Mouse (Mus musculus): ENCODE data around the gene Gm10563.

Gm10563 gene

DNA sequence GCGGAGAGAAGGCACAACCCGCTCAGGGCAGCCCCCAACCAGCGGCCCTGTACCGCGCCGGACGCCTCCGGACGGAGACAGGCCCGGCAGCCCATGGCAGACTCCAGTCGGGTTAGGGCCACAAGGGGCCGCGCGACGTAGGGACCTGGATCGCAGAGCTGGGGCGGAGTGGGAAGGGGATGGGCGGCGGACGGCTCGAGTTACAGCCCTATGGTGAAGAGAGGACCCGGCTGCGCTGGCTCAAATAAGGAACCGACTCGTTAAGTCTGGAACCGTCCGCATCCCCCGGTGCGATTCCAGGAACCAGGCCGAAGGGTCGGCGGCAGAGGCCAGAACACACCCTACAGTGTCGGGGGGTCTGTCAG, 7.9 kb upstream of the Gm10563 start, which contains the start of gene Mmp23:
Mmp23 (minus strand) TSS at position 299 of the 365 bp plus-strand sequence.
- DNase-seq (ENCODE audit: low read depth), result no peak

DNA sequence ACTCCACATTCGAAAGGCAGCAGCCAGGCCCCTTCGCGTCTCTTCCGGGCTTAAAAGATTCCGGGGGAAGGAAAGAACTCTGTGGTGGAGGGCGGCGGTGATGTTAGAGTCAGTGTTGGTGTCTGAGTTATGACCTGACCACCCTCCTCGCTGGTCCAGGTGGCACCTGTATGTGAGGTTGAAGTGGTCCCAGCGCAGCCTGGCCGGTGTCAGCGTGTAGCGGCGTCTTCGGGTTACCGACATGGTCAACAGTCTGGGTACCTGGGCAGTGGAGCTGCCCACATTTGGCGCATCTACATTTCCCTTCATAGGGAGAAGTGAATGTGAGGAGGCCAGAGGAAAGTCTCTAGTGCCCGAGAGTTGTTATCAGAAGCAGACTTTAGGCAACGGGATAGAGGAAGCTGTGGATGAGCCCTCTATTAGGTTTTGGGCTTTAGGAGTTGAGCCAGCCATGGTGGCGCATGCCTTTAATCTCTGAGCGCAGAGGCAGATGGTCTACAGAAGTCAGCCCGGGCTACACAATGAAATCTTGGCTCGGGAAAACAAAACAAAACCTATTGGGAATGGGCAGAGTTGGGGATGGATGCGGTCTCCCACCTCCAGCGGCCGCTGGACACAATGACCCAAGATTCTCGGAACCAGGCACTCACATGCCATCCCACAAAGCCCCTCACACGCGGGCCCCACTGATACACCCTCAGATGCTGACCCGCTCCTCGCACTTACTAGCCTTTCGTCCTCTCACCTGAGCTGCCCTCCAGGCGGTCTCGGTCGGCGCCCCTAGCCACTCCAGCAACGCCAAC, 7.3 kb upstream of the Gm10563 start:
- no peak for DNase-seq (ENCODE audit: low read depth)

DNA sequence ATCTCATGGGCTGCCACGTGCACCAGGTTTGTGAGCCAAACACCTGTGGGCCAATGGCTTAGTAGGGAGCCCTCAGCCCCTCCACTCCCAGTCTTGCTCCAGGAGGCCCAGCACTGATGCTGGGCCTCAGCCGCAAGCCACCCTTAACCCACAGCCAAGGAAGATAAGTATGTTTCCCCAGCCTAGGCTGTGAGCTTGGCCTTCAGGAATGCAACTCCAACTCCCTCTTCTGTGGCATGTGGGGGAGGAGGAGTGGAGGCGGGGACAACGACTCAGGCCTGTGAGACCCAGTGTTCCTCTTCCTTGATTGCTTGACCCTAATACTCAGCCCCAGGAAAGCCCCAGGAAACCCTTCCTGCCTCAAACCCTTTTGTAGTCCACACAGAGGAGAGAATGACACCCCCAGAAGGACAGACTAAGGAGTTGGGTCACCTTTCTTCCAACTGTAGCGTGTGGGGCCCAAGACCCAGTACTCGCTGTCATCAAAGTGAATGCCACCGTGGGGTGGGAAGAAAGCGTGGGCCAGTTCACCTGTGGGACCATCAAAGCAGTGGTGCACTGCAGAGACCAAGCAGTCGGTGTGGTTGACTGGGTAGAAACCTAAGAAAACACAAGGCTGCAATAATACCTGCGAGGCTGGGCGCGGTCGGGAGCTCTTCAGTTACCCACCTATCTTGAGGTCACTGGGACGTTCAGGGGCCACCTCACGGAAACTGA, 6.5 kb upstream of the Gm10563 start:
- no peak for DNase-seq (ENCODE audit: low read depth)

DNA sequence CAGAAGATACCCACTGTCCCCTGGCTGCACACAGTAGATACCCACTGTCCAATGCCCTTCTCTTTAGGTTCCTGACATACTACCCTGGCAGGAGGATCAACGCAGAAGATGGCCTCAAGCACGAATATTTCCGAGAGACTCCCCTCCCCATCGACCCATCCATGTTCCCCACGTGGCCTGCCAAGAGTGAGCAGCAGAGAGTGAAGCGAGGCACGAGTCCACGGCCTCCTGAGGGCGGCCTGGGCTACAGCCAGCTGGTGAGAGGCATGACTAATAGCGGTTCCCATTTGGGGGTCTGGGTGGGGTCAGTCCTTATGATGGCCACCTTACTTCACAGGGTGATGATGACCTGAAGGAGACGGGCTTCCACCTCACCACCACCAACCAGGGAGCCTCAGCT, 4.1 kb upstream of the Gm10563 start:
- DNase-seq (ENCODE audit: low read depth), result no peak

DNA sequence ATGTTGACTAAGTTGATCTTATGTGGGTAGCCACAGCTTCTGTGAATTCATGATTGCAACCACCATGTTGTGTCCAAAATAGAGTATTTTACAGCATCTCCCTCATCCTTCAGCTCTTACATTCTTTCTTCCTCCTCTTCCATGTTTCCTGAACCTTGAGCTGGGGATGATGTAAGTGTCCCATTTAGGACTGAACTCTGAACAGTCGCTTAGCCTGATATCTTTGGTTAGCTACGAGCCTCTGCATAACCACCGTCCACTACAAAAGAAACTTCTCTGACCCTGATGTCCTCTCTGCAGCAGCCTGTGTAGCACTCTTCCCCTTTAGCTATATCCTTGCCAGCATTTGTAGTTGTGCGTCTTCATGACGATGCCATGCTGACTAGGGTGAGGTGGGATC, 513 bp upstream of the Gm10563 start:
- no peak for DNase-seq (ENCODE audit: low read depth)

DNA sequence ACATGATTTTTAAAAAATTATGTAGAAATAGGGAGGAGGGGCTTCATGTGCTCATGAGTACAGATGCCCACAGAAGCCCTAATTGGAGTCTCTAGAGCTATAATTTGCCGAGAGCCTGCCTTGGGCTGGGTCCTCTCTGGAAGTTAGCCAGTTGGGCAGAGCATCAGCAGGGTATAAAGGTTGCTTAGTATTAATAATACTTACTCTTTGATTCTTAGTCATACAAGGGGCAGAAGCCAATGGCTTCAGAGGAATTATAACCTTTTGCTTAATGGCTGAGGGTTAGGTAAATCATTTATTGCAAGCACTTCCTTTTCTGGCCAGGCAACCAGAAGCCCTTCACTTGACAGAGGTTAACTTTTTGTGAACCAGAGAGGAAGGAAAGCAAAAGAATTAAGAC, 1.7 kb downstream of the Gm10563 start:
- no peak for DNase-seq (ENCODE audit: low read depth)

DNA sequence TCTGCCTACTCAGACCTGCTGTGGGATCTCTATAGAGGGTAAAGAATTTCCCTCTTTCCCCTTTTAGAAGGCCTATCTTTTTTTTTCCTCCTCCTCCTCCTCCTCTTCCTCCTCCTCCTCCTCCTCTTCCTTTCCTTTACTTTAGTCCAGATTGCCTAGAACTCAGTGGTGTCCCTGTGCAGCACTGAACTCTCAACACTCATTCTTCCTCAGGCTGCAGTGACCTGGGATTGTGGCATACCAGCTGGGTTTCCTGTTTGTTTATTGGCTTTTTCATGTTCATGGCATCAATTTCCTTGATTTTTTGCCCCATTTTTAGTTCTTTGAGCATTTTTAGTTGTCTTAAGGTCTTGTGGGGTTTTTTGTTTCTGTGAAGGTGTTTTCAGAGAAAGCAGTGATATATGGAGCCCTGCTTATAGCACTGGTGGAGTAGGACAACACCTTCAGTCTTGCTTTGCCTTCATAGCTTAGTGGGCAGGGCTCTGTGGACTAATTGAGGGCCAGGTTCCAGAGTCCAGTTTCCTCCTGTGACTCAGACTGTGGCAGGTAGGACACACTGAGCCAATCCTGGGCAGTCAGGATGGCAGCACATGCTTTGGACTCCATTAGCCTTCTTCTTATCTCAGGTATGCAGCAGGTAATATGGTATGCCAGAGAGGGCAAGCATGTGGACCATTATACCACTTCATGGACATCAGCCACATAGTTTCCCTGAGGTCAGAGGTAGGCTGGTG, 9.3 kb downstream of the Gm10563 start:
- no peak for DNase-seq (ENCODE audit: low read depth)

DNA sequence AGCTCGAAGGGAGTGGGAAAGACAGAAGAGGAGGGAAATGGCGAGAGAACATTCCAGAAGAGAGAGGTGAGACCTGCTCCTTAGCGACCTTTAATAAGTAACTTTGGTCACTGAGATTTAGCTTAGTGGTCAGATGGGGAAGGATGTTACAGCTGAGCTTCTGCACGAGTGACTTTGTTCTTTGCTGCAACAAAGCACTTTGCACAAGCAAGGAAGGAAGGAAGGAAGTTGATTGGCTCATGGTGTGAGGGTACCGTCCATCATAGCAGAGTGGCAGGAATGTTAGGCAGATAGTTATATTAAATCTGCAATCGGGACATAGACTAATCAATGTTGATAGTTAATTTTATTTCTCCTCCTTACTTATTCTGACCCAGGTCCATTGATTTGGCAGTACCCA, 14.9 kb downstream of the Gm10563 start:
- no peak for DNase-seq (ENCODE audit: low read depth)

DNA sequence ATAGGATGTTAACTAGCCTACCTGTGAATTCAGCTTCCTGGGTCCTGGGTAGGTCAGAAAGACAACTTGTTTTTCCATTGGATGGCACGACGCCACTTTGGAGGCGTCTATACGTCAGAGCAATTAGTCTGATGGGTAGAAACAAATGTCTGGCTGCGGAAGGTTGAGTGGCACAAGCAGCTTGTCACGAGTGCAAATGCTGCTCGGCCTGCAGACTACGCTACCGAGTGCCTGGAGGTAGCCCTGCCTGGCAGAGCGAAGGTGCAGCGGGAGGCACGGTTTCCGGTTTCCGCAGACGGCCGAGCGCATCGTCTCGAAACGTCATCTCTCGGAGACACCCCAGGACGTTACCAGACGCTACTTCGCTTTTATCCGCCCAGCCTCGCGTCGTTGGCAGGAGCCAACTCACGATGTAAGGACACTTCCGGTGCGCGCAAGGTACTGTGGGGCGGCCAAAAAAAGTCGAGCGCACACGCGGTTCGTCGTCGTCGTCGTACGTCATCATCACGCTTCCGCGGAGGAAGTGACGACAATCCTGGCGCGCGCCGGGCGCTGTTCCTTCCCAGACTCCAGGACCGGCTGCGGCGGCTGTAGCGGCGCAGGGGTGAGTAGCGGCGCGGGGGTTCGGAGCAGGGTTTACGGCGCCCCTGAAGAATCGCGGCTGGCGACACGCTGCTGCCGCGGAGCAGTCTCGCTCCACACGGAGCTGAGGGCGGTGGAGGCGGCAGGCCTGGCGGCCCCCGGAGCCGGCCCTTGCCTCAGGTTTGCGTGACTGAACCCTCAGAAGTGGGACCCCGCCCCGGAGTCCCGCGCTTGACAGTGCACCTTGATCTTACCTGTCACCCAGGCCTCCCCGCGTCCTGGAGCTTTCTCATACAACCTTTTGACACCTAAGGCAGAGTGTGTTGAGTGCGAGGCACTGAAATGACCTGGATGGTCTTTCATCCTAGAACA, 20.6 kb downstream of the Gm10563 start, which contains the start of gene Cdk11b:
Cdk11b (plus strand) TSS at position 517 of the 954 bp plus-strand sequence.
- peak; percentile 97 for DNase-seq (ENCODE audit: low read depth)

DNA sequence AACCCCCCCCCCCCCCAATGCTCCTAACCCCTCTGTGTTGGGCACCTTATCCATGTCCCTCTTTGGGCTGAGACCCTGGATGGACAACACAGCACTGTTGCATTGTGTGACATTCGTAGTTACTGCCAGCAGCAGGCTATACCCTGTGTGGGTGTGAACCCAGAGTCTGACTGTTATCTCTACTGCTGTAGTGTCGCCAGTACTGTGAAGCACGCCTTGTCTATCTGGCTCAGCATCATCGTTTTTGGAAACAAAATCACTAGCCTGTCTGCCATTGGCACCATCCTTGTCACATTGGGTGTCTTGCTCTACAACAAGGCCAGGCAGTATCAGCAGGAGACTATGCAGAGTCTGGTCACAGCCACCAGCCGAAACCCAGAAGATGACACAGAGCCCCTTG, 26.9 kb downstream of the Gm10563 start:
- no peak for DNase-seq (ENCODE audit: low read depth)

DNA sequence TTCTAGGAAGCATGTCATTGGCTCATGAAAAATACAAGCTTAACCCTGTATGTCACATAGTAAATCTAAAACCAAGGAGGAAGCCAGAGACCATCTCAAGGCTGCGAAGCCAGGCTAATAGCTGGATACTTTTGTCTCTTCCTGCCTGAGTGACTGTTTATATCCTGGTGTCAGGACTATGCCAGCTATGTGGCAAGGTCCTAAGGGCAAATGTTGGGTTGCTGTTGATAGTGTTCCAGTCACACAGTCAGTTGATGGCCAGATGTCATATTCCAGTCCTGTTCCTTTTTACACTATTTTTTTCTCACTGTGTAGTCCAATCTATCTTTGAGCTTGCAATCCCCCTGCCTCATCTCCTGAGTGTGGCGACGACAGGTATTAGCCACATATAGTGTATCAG, 31.9 kb downstream of the Gm10563 start:
- no peak for DNase-seq (ENCODE audit: low read depth)

DNA sequence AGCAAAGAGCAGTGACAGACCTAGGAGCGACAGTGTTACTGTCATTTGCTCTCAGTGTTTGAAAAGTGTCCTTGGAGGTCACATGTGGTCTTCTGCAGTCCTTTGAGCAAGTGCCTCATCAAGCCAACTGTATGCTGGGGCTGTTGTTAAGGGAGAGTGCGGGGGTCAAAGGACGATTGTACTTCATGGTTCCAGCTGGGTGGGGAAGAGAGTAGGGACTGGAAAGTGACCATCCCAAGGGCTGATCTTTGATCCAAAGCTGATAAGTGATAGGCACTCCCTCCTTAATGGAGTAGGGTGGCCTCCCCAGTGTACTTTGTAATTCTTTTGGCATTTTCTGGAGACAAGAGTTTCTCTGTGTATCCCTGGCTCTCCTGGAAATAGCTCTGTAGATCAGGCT, 33.3 kb downstream of the Gm10563 start:
- no peak for DNase-seq (ENCODE audit: low read depth)

DNA sequence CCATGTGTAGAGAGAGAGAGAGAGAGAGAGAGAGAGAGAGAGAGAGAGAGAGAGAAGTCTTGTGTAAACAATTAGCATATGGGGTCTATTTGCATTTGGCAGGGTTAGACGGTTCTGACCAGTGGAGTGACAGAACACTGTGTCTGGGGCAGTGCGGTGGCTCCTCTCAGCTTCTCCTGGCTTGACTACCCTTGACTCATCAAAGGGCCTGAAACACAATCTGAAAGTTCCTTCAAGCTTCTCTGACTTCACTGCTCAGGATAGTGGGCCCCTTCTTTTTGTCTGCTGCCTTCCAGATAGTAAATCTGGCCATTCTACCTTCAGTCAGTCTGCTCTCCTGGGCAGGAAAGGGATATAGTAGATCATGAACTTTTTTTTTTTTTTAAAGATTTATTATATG, 38.4 kb downstream of the Gm10563 start:
- DNase-seq (ENCODE audit: low read depth), result no peak

DNA sequence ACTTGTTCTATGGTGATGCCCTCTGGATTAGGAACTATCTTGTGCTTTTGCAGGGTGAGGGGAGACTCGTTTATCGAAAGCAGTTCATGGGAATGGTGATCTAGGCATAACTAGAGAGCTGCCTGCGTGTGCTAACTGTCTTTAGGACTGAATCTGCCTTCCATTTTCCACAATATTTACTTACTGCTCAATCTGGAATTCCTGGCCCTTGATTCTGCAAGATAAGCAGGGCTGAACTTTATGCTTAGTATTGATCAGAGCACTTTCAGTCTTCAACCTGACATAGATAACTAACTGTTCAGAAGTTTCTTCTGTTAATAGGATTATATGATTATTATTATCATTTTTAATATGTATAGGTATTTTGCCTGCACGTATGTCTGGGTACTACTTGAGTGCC, 40.1 kb downstream of the Gm10563 start:
- no peak for DNase-seq (ENCODE audit: low read depth)

DNA sequence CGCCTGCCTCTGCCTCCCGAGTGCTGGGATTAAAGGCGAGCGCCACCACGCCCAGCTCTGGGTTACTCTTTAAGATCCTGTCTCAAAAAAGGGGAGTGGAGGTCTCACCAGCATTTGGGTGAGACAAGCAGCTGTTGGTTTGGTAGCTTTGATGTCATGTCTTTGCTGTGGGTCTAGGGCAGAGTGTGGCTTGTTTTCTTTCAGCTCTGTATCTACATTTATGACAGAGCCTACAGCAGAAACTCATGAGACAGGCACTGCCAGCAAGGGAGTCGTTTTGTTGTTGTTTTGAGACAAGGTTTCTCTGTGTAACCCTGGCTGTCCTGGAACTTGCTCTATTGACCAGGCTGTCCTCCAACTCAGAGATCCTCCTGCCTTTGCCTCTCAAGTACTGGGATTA, 41.4 kb downstream of the Gm10563 start:
- no peak for DNase-seq (ENCODE audit: low read depth)

DNA sequence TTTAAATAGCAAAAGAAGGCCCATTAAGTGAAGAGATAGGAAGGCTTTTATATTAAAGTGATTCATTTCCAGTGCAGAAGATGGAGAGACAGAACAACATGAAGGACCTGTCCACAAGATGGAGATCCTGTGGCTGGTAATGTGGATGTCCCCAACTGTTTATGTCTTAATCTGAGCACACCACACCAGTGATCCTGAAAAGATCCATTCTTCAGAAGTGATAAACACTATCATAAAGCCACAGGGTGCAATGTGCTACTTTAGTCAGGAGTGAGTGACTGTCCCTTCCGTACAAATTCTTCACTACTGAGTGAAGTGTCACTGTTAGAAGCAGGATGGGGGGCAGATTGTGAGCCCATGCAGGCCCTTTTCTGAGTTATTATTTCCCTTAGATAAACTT, 42.5 kb downstream of the Gm10563 start:
- no peak for DNase-seq (ENCODE audit: low read depth)

DNA sequence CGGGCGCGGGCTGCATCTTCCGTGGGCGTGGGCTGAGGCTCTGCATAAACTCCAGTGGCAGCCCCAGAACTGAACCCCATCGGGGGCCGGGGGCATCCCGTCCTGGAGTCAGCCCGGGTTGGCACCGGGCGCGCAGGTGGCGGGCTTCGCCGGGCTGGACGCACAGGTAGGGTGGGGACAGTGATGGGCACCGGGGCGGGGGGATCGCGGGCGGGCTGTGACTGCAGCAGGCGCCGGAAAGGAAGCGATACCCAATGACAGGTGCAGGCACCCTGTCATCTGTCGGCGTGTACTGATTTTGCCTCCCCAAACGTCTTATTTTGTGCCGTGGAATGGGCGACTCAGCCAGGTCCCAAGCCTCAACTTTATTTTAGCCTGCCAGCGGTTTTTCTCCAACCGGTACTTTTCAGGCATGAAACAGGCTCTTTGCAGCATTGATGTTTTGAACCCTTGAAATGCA, 43.2 kb downstream of the Gm10563 start:
- DNase-seq (ENCODE audit: low read depth), result no peak

DNA sequence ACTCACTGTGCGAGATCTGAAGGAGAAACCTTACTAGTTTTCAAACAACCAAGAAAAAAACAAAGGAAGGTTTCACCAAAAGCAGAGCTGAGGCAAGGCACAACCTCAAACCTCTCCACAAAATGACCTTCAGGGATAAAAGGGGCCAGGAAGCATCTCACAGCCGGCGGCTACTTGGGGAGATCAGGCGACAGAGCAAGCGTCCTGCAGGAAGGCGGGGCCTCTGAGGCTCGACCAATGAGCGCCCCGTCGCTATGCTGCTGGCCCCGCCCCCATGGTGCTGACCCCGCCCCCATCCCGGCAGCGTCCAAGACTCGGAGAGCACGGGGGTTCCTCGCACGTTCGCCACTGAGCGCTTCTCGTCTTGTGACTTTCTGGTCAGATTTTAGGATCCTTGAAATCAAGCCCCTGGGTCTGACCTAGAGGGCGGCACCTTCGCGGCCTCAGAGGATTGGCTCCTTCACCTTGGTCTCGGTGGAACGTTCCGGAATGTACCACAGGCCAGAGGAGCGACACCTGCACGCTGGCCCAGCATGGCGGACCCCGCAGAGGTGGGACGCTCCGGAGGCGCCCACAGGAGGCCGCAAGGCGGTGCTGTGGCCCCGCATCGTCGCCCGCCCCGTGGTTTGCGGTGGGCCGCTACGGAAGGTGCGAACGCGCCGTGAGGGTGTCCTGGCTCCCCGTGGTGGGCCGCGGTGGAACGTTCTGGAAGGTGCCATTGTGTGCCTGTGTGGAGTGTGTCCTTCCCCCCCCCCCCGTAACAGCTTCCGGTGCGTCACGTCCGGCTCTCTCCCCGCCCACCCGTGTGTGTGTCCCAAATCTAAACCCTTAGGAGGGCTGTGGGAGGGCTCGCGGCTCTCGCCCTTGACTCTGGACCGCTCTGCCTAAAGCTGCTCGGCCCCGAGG, 43.9 kb downstream of the Gm10563 start, which contains the start of gene Slc35e2:
Slc35e2 (plus strand) TSS at position 326 of the 906 bp plus-strand sequence.
- DNase-seq (ENCODE audit: low read depth), result peak; percentile 64

DNA sequence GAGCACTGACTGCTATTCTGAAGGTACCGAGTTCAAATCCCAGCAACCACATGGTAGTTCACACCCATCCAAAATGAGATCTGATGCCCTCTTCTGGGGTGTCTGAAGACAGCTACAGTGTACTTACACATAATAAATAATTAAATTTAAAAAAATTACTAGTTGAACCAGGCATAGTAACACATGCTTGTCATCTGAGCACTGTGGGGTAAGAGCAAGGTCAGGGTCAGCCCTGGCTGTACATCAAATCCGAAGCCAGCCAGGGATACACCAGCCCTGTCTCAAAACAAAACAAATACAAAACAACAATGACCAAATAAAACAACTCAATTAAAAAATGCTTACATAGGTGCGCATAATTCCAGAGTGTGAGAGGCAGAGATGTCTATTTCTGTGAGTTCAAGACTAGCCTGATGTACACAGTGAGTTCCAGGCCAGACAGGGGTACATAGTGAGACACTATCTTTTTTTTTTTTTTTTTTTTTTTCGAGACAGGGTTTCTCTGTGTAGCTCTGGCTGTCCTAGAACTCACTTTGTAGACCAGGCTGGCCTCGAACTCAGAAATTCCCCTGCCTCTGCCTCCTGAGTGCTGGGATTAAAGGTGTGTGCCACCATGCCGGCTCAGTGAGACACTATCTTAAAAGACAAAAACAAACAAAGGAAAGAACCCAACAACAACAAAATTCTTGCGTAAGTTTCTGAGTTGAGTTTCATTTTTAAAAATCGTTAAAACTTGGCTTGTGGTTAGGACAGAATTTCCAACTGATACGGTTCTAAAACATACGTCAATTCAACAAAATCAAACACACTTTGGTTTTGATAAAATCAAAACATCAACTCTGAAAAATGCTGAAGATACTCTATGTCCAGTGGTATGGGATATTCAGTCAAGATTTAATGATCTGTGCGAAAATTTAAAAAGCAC, 45.0 kb downstream of the Gm10563 start:
- no peak for DNase-seq (ENCODE audit: low read depth)
